Mouse (Mus musculus) liver, adult 2 months (tissue): ENCODE measurements around the gene Klhdc4.

ENCODE experiments used
- CTCF ChIP-seq: fragments of 200-500 bp; IDR thresholded peaks from 2 replicates; pipeline ENCODE4 v1.5.1; 2011; ENCODE audit warnings: low read depth, low read length, control low read depth
- POLR2A ChIP-seq: fragments of 200-500 bp; IDR thresholded peaks from 2 replicates; pipeline ENCODE4 v1.6.1; 2011; ENCODE audit warnings: low read length, control low read depth; ENCODE audit not compliant: insufficient read depth; ENCODE audit errors: extremely low read depth

DNA sequence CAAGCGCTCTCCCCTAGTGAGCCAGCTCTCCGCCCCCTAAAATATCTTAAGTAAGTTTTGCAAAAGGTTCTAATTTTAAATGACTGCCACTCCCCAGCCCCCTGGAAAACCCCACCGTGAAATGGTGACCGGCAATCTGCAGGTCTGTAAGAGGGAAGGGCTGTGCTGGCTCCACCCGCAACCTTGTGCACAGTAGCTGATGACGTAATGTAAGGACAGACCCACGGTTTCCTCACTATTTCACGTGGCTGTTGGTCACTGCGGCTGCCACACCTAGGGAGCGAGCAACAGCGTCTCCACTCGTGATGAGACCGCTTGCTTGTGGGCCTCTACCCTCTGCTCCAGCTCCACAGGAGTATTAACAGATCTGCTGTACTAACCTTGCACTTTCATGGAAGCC, 23.2 kb downstream of the Klhdc4 start:
- TF ChIP-seq POLR2A (no peak), CTCF (no peak)
